Mouse (Mus musculus) fibroblast of lung, adult 2 months (primary cell): Measurements from ENCODE around the gene Zfp618.

Experiments
- DNase-seq: peaks from one replicate; pipeline ENCODE4 v3.0.0-alpha.2; 2011; ENCODE audit warnings: low read depth

Gene Zfp618

GRCm38 (mm10) chr4:63158192-63158591, 192.8 kb downstream of the Zfp618 start:
- no peak for DNase-seq

- DNase-seq, result peak; percentile 41
Measured at GRCm38 (mm10) chr4:63158961-63159592, 193.7 kb downstream of the Zfp618 start.

GRCm38 (mm10) chr4:63165636-63166035, 200.3 kb downstream of the Zfp618 start:
- DNase-seq, result no peak

GRCm38 (mm10) chr4:63166323-63166722, 200.9 kb downstream of the Zfp618 start:
- no peak for DNase-seq

- DNase-seq, result no peak
Measured at GRCm38 (mm10) chr4:63170061-63170460, 204.7 kb downstream of the Zfp618 start.

- no peak for DNase-seq
Measured at GRCm38 (mm10) chr4:63171122-63171521, 205.7 kb downstream of the Zfp618 start.

- no peak for DNase-seq
Measured at GRCm38 (mm10) chr4:63171969-63172685, 206.8 kb downstream of the Zfp618 start, which contains the start of gene Kif12. Gene Kif12, minus strand, starts transcription at chr4:63172131.

- no peak for DNase-seq
Measured at GRCm38 (mm10) chr4:63181556-63181955, 216.2 kb downstream of the Zfp618 start.

- peak; percentile 86 for DNase-seq
Measured at GRCm38 (mm10) chr4:63186281-63186870, 221.0 kb downstream of the Zfp618 start.
